Mouse (Mus musculus): ENCODE measurements around the gene Anxa4. TPM values are rescaled to one million over a fixed set of nuclear protein-coding genes. Genes with fewer than 3 reads are reported as not detected.

Anxa4 gene
- polyA plus RNA-seq, 1 experiment from 2014 or later: 43.0 TPM

GRCm38 (mm10) chr6:86752843-86753485 is 40.4 kb downstream of the Anxa4 start:
- Histone ChIP-seq H3K27me3 (replicated peaks; ENCODE audit: control insufficient read depth, insufficient read depth, low read length) (no peaks in the 10 kb centered on the region), H3K9me3 (ENCODE audit: control insufficient read depth, low read length) (no peaks in the 10 kb centered on the region), H3K4me2 (no peak overlapping the region), H3K27ac (ENCODE audit: low read depth, low read length) (no peak overlapping the region), H3K36me3 (ENCODE audit: control insufficient read depth, insufficient read depth, low read length) (no peaks in the 10 kb centered on the region), H3K4me3 (ENCODE audit: low read depth, low read length) (no peak overlapping the region), H3K4me1 (replicated peaks; ENCODE audit: control insufficient read depth, insufficient read depth, low read length) (no peaks in the 10 kb centered on the region), H3K9ac (ENCODE audit: low read depth, low read length) (no peak overlapping the region)
- no peak for ATAC-seq (replicated peaks; ENCODE audit: low FRiP score)
- 70% methylated on average over 5 of the region's 5 CpGs for WGBS
- DNase-seq (ENCODE audit: low spot score): no peak

- H3K9ac ChIP-seq (ENCODE audit: low read depth, low read length): no peak overlapping the region
- no peak overlapping the region for H3K27ac ChIP-seq (ENCODE audit: low read depth, low read length)
- no peaks in the 10 kb centered on the region for H3K27me3 ChIP-seq (replicated peaks; ENCODE audit: control insufficient read depth, insufficient read depth, low read length)
- ATAC-seq (replicated peaks; ENCODE audit: low FRiP score) (no peak), DNase-seq (ENCODE audit: low spot score) (no peak)
- no peaks in the 10 kb centered on the region for H3K4me1 ChIP-seq (replicated peaks; ENCODE audit: control insufficient read depth, insufficient read depth, low read length)
- H3K9me3 ChIP-seq (ENCODE audit: control insufficient read depth, low read length): no peaks in the 10 kb centered on the region
- no peaks in the 10 kb centered on the region for H3K36me3 ChIP-seq (ENCODE audit: control insufficient read depth, insufficient read depth, low read length)
- no peak overlapping the region for H3K4me3 ChIP-seq (ENCODE audit: low read depth, low read length)
- H3K4me2 ChIP-seq: no peak overlapping the region
- 88% methylated on average over 4 of the region's 4 CpGs for WGBS
These were observed 42.4 kb downstream of the Anxa4 start for GRCm38 (mm10) chr6:86750961-86751360.

- H3K4me2 ChIP-seq: no peak overlapping the region
- no peaks in the 10 kb centered on the region for H3K9me3 ChIP-seq (ENCODE audit: control insufficient read depth, low read length)
- no peak overlapping the region for H3K9ac ChIP-seq (ENCODE audit: low read depth, low read length)
- ATAC-seq (replicated peaks; ENCODE audit: low FRiP score) (no peak), DNase-seq (ENCODE audit: low spot score) (no peak)
- H3K27ac ChIP-seq (ENCODE audit: low read depth, low read length): no peak overlapping the region
- H3K36me3 ChIP-seq (ENCODE audit: control insufficient read depth, insufficient read depth, low read length): no peaks in the 10 kb centered on the region
- WGBS: 55% methylated on average over 4 of the region's 4 CpGs
- H3K27me3 ChIP-seq (replicated peaks; ENCODE audit: control insufficient read depth, insufficient read depth, low read length): no peaks in the 10 kb centered on the region
- no peaks in the 10 kb centered on the region for H3K4me1 ChIP-seq (replicated peaks; ENCODE audit: control insufficient read depth, insufficient read depth, low read length)
- H3K4me3 ChIP-seq (ENCODE audit: low read depth, low read length): no peak overlapping the region
These were observed 43.6 kb downstream of the Anxa4 start for GRCm38 (mm10) chr6:86749817-86750216.

- no peaks in the 10 kb centered on the region for H3K4me1 ChIP-seq (replicated peaks; ENCODE audit: control insufficient read depth, insufficient read depth, low read length)
These were observed 46.2 kb downstream of the Anxa4 start for GRCm38 (mm10) chr6:86747171-86747570.

GRCm38 (mm10) chr6:86740652-86741051 is 52.7 kb downstream of the Anxa4 start:
- H3K9me3 ChIP-seq (ENCODE audit: control insufficient read depth, low read length): peaks cover 4% of the 10 kb centered on the region
- ATAC-seq (replicated peaks; ENCODE audit: low FRiP score) (no peak), DNase-seq (ENCODE audit: low spot score) (no peak)
- no peak overlapping the region for H3K4me3 ChIP-seq (ENCODE audit: low read depth, low read length)
- H3K27ac ChIP-seq (ENCODE audit: low read depth, low read length): no peak overlapping the region
- WGBS: 42% methylated on average over 3 of the region's 3 CpGs
- H3K27me3 ChIP-seq (replicated peaks; ENCODE audit: control insufficient read depth, insufficient read depth, low read length): no peaks in the 10 kb centered on the region
- H3K4me2 ChIP-seq: no peak overlapping the region
- H3K4me1 ChIP-seq (replicated peaks; ENCODE audit: control insufficient read depth, insufficient read depth, low read length): peaks cover 8% of the 10 kb centered on the region
- no peaks in the 10 kb centered on the region; the same call in 1 of the 2 replicates for H3K36me3 ChIP-seq (ENCODE audit: control insufficient read depth, insufficient read depth, low read length)
- no peak overlapping the region for H3K9ac ChIP-seq (ENCODE audit: low read depth, low read length)

More at GRCm38 (mm10) chr6:86747171-86747570, 46.2 kb downstream of the Anxa4 start:
- no peaks in the 10 kb centered on the region for H3K36me3 ChIP-seq (ENCODE audit: control insufficient read depth, insufficient read depth, low read length)
- no peaks in the 10 kb centered on the region for H3K27me3 ChIP-seq (replicated peaks; ENCODE audit: control insufficient read depth, insufficient read depth, low read length)
- ATAC-seq (replicated peaks; ENCODE audit: low FRiP score): no peak
- H3K4me3 ChIP-seq (ENCODE audit: low read depth, low read length): no peak overlapping the region
- DNase-seq (ENCODE audit: low spot score): no peak
- H3K9ac ChIP-seq (ENCODE audit: low read depth, low read length): no peak overlapping the region
- H3K9me3 ChIP-seq (ENCODE audit: control insufficient read depth, low read length): peaks cover 4% of the 10 kb centered on the region
- no peak overlapping the region for H3K27ac ChIP-seq (ENCODE audit: low read depth, low read length)
- H3K4me2 ChIP-seq: no peak overlapping the region

GRCm38 (mm10) chr6:86736830-86737229 is 56.6 kb downstream of the Anxa4 start:
- Histone ChIP-seq H3K4me3 (ENCODE audit: low read depth, low read length) (no peak overlapping the region), H3K27me3 (replicated peaks; ENCODE audit: control insufficient read depth, insufficient read depth, low read length) (no peaks in the 10 kb centered on the region), H3K4me2 (no peak overlapping the region), H3K9me3 (ENCODE audit: control insufficient read depth, low read length) (no peaks in the 10 kb centered on the region), H3K27ac (ENCODE audit: low read depth, low read length) (no peak overlapping the region), H3K9ac (ENCODE audit: low read depth, low read length) (no peak overlapping the region), H3K36me3 (ENCODE audit: control insufficient read depth, insufficient read depth, low read length) (no peaks in the 10 kb centered on the region; the same call in 1 of the 2 replicates), H3K4me1 (replicated peaks; ENCODE audit: control insufficient read depth, insufficient read depth, low read length) (peaks cover 13% of the 10 kb centered on the region)
- DNase-seq (ENCODE audit: low spot score) (no peak), ATAC-seq (replicated peaks; ENCODE audit: low FRiP score) (no peak)
- WGBS: 37% methylated on average over 6 of the region's 6 CpGs

GRCm38 (mm10) chr6:86736313-86736712 is 57.1 kb downstream of the Anxa4 start:
- H3K4me2 ChIP-seq: no peak overlapping the region
- H3K9ac ChIP-seq (ENCODE audit: low read depth, low read length): no peak overlapping the region
- ATAC-seq (replicated peaks; ENCODE audit: low FRiP score) (no peak), DNase-seq (ENCODE audit: low spot score) (no peak)
- H3K9me3 ChIP-seq (ENCODE audit: control insufficient read depth, low read length): no peaks in the 10 kb centered on the region
- H3K36me3 ChIP-seq (ENCODE audit: control insufficient read depth, insufficient read depth, low read length): no peaks in the 10 kb centered on the region
- H3K27me3 ChIP-seq (replicated peaks; ENCODE audit: control insufficient read depth, insufficient read depth, low read length): no peaks in the 10 kb centered on the region
- WGBS: 82% methylated on average over 4 of the region's 4 CpGs
- H3K4me3 ChIP-seq (ENCODE audit: low read depth, low read length): no peak overlapping the region
- H3K27ac ChIP-seq (ENCODE audit: low read depth, low read length): no peak overlapping the region
- H3K4me1 ChIP-seq (replicated peaks; ENCODE audit: control insufficient read depth, insufficient read depth, low read length): peaks cover 13% of the 10 kb centered on the region

- ATAC-seq (replicated peaks; ENCODE audit: low FRiP score) (peak; percentile 95), DNase-seq (ENCODE audit: low spot score) (peak; percentile 90)
- peaks cover 13% of the 10 kb centered on the region for H3K4me1 ChIP-seq (replicated peaks; ENCODE audit: control insufficient read depth, insufficient read depth, low read length)
- H3K27me3 ChIP-seq (replicated peaks; ENCODE audit: control insufficient read depth, insufficient read depth, low read length): no peaks in the 10 kb centered on the region
- no peaks in the 10 kb centered on the region for H3K9me3 ChIP-seq (ENCODE audit: control insufficient read depth, low read length)
- peak within 1 kb of the TSS; percentile 99 for H3K4me2 ChIP-seq
- H3K4me3 ChIP-seq (ENCODE audit: low read depth, low read length): peak within 1 kb of the TSS; percentile 97
- peak within 1 kb of the TSS; percentile 76 for H3K27ac ChIP-seq (ENCODE audit: low read depth, low read length)
- H3K36me3 ChIP-seq (ENCODE audit: control insufficient read depth, insufficient read depth, low read length): no peaks in the 10 kb centered on the region
- WGBS: under 1% methylated on average over 59 of the region's 59 CpGs
- H3K9ac ChIP-seq (ENCODE audit: low read depth, low read length): peak within 1 kb of the TSS; percentile 80
These were observed 60.1 kb downstream of the Anxa4 start, which contains the start of gene Gmcl1 for GRCm38 (mm10) chr6:86733183-86733876. TSS of gene Gmcl1 (minus strand) at chr6:86733383.
